Mouse (Mus musculus) 3134 (cell line): ENCODE measurements around the gene Cisd1.
"Not testable (repeated sequence)": the region's sequence is repeated elsewhere in the genome, so short reads cannot be mapped to it uniquely, and the experiment has no call there.

Experiments used
- DNase-seq: peaks from one replicate; pipeline ENCODE4 v3.0.0-alpha.2; 2011; ENCODE audit warnings: low spot score; ENCODE audit not compliant: insufficient read length; ENCODE audit errors: extremely low read depth

The Cisd1 gene

GRCm38 (mm10) chr10:71344579-71345143 lies at the start of gene Cisd1:
Cisd1 (minus strand) TSS chr10:71344954.
- DNase-seq = peak; percentile 98

- DNase-seq = no peak
Observed at GRCm38 (mm10) chr10:71389311-71389710, 44.6 kb upstream of the Cisd1 start.

- no peak for DNase-seq
Observed at GRCm38 (mm10) chr10:71384159-71385044, 39.6 kb upstream of the Cisd1 start.

GRCm38 (mm10) chr10:71383552-71383924 lies 38.8 kb upstream of the Cisd1 start:
- DNase-seq = not testable (repeated sequence)

GRCm38 (mm10) chr10:71382858-71383551 lies 38.3 kb upstream of the Cisd1 start:
- DNase-seq = no peak

GRCm38 (mm10) chr10:71382109-71382508 lies 37.4 kb upstream of the Cisd1 start:
- DNase-seq = no peak

- DNase-seq = no peak
Observed at GRCm38 (mm10) chr10:71381471-71382033, 36.8 kb upstream of the Cisd1 start.

GRCm38 (mm10) chr10:71380406-71380805 lies 35.7 kb upstream of the Cisd1 start:
- DNase-seq = no peak

GRCm38 (mm10) chr10:71376014-71376413 lies 31.3 kb upstream of the Cisd1 start:
- no peak for DNase-seq

GRCm38 (mm10) chr10:71373706-71374105 lies 29.0 kb upstream of the Cisd1 start:
- DNase-seq = no peak

GRCm38 (mm10) chr10:71371881-71372280 lies 27.1 kb upstream of the Cisd1 start:
- no peak for DNase-seq

GRCm38 (mm10) chr10:71369466-71369865 lies 24.7 kb upstream of the Cisd1 start:
- no peak for DNase-seq

- no peak for DNase-seq
Observed at GRCm38 (mm10) chr10:71368128-71368940, 23.6 kb upstream of the Cisd1 start.

GRCm38 (mm10) chr10:71363858-71364257 lies 19.1 kb upstream of the Cisd1 start:
- DNase-seq = peak; percentile 71

GRCm38 (mm10) chr10:71363440-71363839 lies 18.7 kb upstream of the Cisd1 start:
- DNase-seq = no peak

- DNase-seq = peak; percentile 56
Observed at GRCm38 (mm10) chr10:71361836-71362562, 17.2 kb upstream of the Cisd1 start.

- peak; percentile 41 for DNase-seq
Observed at GRCm38 (mm10) chr10:71361044-71361443, 16.3 kb upstream of the Cisd1 start.

- DNase-seq = no peak
Observed at GRCm38 (mm10) chr10:71354947-71355346, 10.2 kb upstream of the Cisd1 start.

- no peak for DNase-seq
Observed at GRCm38 (mm10) chr10:71353850-71354249, 9.1 kb upstream of the Cisd1 start.

GRCm38 (mm10) chr10:71351301-71351700 lies 6.5 kb upstream of the Cisd1 start:
- no peak for DNase-seq
